Mouse (Mus musculus) intestine, postnatal 0 days (tissue): Measurements from ENCODE around the gene Tmem56. TPM values are rescaled to one million over a fixed set of nuclear protein-coding genes. Genes with fewer than 3 reads are reported as not detected.

ENCODE experiments used
- ATAC-seq: fragments of 200-750 bp; cut with Nextera tagmentation; 2 replicates; pipeline ENCODE4 v1.8.0; 2017; ENCODE audit warnings: mild to moderate bottlenecking, moderate TSS enrichment, moderate library complexity
- H3K27ac ChIP-seq: fragments of 300-500 bp; sonication (generic); 2 replicates; pipeline ENCODE4 v1.5.1; 2014; ENCODE audit warnings: mild to moderate bottlenecking, low read depth, low read length, moderate library complexity
- H3K27me3 ChIP-seq: fragments of 300-500 bp; sonication (generic); replicated peaks from 2 replicates; pipeline ENCODE4 v1.6.1; 2014; ENCODE audit warnings: low read length, mixed read lengths; ENCODE audit not compliant: control insufficient read depth, insufficient read depth
- H3K36me3 ChIP-seq: fragments of 300-500 bp; sonication (generic); 2 replicates; pipeline ENCODE4 v1.6.1; 2014; ENCODE audit warnings: mild to moderate bottlenecking, moderate library complexity; ENCODE audit not compliant: control insufficient read depth, insufficient read depth
- H3K4me1 ChIP-seq: fragments of 300-500 bp; sonication (generic); replicated peaks from 2 replicates; pipeline ENCODE4 v1.6.1; 2014; ENCODE audit warnings: antibody characterized with exemption, low read length, mixed read lengths; ENCODE audit not compliant: control insufficient read depth, insufficient read depth
- H3K4me2 ChIP-seq: fragments of 300-500 bp; sonication (generic); replicated peaks from 2 replicates; pipeline ENCODE4 v1.6.1; 2014; ENCODE audit warnings: low read depth, mild to moderate bottlenecking, moderate library complexity
- H3K4me3 ChIP-seq: fragments of 300-500 bp; sonication (generic); 2 replicates; pipeline ENCODE4 v1.5.1; 2014; ENCODE audit warnings: low read depth, low read length
- H3K9ac ChIP-seq: fragments of 300-500 bp; sonication (generic); 2 replicates; pipeline ENCODE4 v1.6.1; 2014; ENCODE audit warnings: mild to moderate bottlenecking, low read depth, low read length
- H3K9me3 ChIP-seq: fragments of 300-500 bp; sonication (generic); 2 replicates; pipeline ENCODE4 v1.6.1; 2016; ENCODE audit warnings: mixed run types; ENCODE audit not compliant: control insufficient read depth
- CTCF ChIP-seq: sonication (generic); IDR thresholded peaks from 2 replicates; pipeline ENCODE4 v1.5.1; 2016; ENCODE audit warnings: low read depth, mild to moderate bottlenecking, control low read depth, antibody characterized with exemption, moderate library complexity
- WGBS: fragments of 180-500 bp; shearing (Covaris S2); extraction: QIAGEN DNeasy Blood & Tissue Kit; methylation state at CpG from one replicate; pipeline ENCODE4 v1.1.7; 2014; 5-methylcytosine and 5-hydroxymethylcytosine counted together
- polyA plus RNA-seq: library from polyadenylated mRNA; unstranded; fragments of >200 nt; fragmentation: Nextera tagmentation; extraction: Ambion mirVana; gene quantifications from 2 replicates; pipeline ENCODE4 v1.2.1, GENCODE M21; 2015

The Tmem56 gene
- polyA plus RNA-seq, 1 experiment from 2014 or later: 6.8 TPM

- Histone ChIP-seq H3K27me3 (no peaks in the 10 kb centered on the region), H3K4me1 (no peaks in the 10 kb centered on the region), H3K27ac (peak overlapping the region; percentile 95), H3K36me3 (no peaks in the 10 kb centered on the region), H3K9ac (no peak overlapping the region; the same call in 1 of the 2 replicates), H3K9me3 (no peaks in the 10 kb centered on the region), H3K4me3 (peak overlapping the region; percentile 67), H3K4me2 (peak overlapping the region; percentile 72)
- TF ChIP-seq CTCF: no peak
- WGBS: 55% methylated on average over 8 of the region's 8 CpGs
- no peak for ATAC-seq
Observed at GRCm38 (mm10) chr3:121290681-121291080, 7.8 kb upstream of the Tmem56 start.

- no peak overlapping the region for H3K9ac ChIP-seq
- H3K4me3 ChIP-seq: no peak overlapping the region
- H3K36me3 ChIP-seq: no peaks in the 10 kb centered on the region
- ATAC-seq: no peak
- no peak overlapping the region for H3K27ac ChIP-seq
- H3K27me3 ChIP-seq: no peaks in the 10 kb centered on the region
- peak; percentile 49 for TF ChIP-seq CTCF
- H3K9me3 ChIP-seq: no peaks in the 10 kb centered on the region
- WGBS: 93% methylated on average over 2 of the region's 2 CpGs
- H3K4me1 ChIP-seq: no peaks in the 10 kb centered on the region
- no peak overlapping the region for H3K4me2 ChIP-seq
Observed at GRCm38 (mm10) chr3:121287151-121287550, 4.3 kb upstream of the Tmem56 start.

DNA sequence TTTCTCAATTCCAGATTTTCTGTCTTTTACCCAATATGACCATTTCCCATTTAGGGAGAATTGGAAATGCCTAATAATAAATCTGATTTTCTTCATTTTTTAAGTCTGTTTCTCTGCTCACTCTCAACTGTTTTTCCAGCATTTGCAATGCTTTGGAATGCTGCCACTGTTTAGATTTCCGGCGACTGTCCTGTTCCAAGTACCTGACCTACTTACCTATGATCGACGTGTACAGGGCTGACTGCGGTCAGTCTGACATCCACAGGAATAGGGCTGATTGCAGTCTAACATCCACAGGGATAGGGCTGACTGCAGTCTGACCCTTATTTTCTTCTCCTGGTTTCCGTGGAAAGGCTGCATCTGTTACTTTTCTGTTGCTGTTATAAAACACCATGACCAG lies 2.3 kb upstream of the Tmem56 start:
- no peaks in the 10 kb centered on the region for H3K9me3 ChIP-seq
- no peak overlapping the region for H3K27ac ChIP-seq
- ATAC-seq: no peak
- H3K4me3 ChIP-seq: no peak overlapping the region
- WGBS: 89% methylated on average over 6 of the region's 6 CpGs
- H3K4me2 ChIP-seq: no peak overlapping the region
- no peaks in the 10 kb centered on the region for H3K36me3 ChIP-seq
- TF ChIP-seq CTCF: no peak
- H3K9ac ChIP-seq: no peak overlapping the region
- no peaks in the 10 kb centered on the region for H3K27me3 ChIP-seq
- no peaks in the 10 kb centered on the region for H3K4me1 ChIP-seq

DNA sequence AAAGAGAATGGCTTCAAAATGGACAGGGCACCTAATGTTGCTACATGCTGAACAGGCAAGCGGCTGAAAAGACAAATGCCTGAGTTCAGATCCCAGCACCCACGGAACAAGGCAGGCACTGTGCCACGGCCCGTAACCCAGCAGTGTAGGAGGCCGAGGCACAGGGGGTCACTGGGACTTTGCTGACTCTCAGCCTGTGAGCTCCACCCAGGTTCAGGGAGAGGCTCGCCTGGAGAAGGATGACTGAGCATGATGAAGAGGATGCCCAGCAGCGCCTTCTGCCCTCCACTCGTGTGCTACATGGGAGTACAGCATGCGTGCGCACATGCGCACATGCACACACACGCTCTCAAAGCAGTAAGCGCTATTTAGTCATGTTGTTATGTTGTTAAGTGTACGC lies 3.2 kb downstream of the Tmem56 start:
- Histone ChIP-seq H3K9ac (no peak overlapping the region), H3K9me3 (no peaks in the 10 kb centered on the region), H3K4me1 (0 out of 2 replicates have a peak, but pooled peaks cover 4% of the 10 kb centered on the region), H3K4me2 (no peak overlapping the region), H3K27me3 (no peaks in the 10 kb centered on the region), H3K36me3 (no peaks in the 10 kb centered on the region), H3K27ac (no peak overlapping the region), H3K4me3 (no peak overlapping the region)
- 86% methylated on average over 14 of the region's 14 CpGs for WGBS
- no peak for TF ChIP-seq CTCF
- ATAC-seq: no peak

GRCm38 (mm10) chr3:121277557-121277956 lies 5.3 kb downstream of the Tmem56 start:
- Histone ChIP-seq H3K9ac (no peak overlapping the region), H3K9me3 (no peaks in the 10 kb centered on the region), H3K27me3 (no peaks in the 10 kb centered on the region), H3K4me3 (no peak overlapping the region), H3K36me3 (no peaks in the 10 kb centered on the region), H3K4me1 (0 out of 2 replicates have a peak, but pooled peaks cover 4% of the 10 kb centered on the region), H3K27ac (no peak overlapping the region), H3K4me2 (no peak overlapping the region)
- 84% methylated on average over 4 of the region's 4 CpGs for WGBS
- TF ChIP-seq CTCF: no peak
- ATAC-seq: no peak

DNA sequence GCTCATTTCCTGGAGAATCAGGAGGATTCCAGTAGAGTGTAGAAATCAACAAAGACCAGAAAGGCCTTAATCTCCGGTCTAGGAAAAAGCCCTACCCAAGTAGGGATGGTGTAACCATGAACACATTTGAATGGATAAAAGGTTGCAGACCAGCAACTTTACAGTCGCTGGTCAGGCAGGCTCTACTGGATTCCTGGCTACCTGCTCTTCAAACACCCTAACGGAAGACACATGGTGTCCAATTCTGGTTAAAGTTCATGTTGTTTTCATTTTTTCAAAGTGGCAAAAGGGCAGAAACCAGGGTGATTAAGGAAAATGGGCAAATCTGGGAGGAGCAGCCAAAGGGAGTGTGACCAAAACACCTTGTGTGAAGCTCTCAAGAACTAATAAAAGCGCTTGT lies 5.9 kb downstream of the Tmem56 start:
- no peak overlapping the region for H3K4me2 ChIP-seq
- ATAC-seq: no peak
- 0 out of 2 replicates have a peak, but pooled peaks cover 4% of the 10 kb centered on the region for H3K4me1 ChIP-seq
- H3K27me3 ChIP-seq: no peaks in the 10 kb centered on the region
- no peak overlapping the region for H3K27ac ChIP-seq
- no peak overlapping the region for H3K4me3 ChIP-seq
- H3K9me3 ChIP-seq: no peaks in the 10 kb centered on the region
- H3K36me3 ChIP-seq: no peaks in the 10 kb centered on the region
- 57% methylated on average over 4 of the region's 4 CpGs for WGBS
- no peak overlapping the region for H3K9ac ChIP-seq
- no peak for TF ChIP-seq CTCF

DNA sequence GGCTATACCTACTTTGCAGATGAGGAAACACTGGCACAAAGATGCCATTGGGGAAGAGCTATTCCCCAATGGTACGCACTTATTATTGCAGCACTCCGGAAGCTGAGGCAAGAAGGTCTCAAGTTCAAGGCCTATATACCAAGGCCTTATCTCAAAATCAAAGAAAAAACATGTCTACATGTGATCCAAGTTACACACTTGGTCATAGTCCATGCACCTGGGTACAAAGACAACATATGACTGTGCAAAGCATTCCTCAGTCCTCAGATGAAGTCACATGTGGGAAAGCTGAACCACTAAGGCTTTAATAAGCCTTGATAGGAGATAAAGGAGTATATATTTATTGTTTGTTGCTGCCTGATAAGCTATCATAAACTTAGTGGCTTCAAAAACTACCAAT lies 8.9 kb downstream of the Tmem56 start:
- peak; percentile 94 for ATAC-seq
- Histone ChIP-seq H3K4me1 (0 out of 2 replicates have a peak, but pooled peaks cover 4% of the 10 kb centered on the region), H3K9ac (no peak overlapping the region), H3K27ac (no peak overlapping the region; the same call in 1 of the 2 replicates), H3K27me3 (no peaks in the 10 kb centered on the region), H3K4me3 (no peak overlapping the region), H3K4me2 (no peak overlapping the region), H3K9me3 (no peaks in the 10 kb centered on the region), H3K36me3 (no peaks in the 10 kb centered on the region)
- WGBS: 61% methylated on average over 2 of the region's 2 CpGs
- no peak for TF ChIP-seq CTCF
